Mouse (Mus musculus): ENCODE results near the gene Grin2d. TPM values are rescaled to one million over a fixed set of nuclear protein-coding genes. Genes with fewer than 3 reads are reported as not detected.

Grin2d gene
- total and polyA plus RNA-seq, 3 experiments, result 0.04 to 0.07 TPM; not detected in 1

DNA sequence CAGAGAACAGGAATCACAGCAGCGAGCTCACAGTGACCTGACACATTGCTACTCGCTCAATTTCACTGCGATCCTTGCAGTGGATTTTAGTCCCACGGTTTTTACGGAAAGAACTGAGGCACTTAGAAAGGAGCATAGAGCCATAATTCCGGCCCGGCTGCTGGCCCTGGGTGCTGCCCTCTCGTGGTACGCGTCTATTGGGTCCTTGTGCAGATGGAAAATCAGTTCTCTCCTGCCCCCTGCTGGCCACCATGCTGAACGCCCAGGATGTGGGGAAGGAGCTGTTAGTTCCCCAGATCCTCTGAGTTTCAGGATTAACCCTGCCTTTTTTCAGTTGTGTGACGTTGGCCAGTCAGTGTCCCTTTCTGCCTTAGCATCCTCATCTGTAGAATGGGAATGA is 76.8 kb downstream of the Grin2d start (continued):
- TF ChIP-seq GABPA (IDR thresholded peaks at IDR 0.05; ENCODE audit: insufficient replicate concordance, low read depth, low read length) (no peak), NELFE (IDR thresholded peaks at IDR 0.05; ENCODE audit: low read depth, low read length) (peak; percentile 93; the same call in 1 of the 2 replicates), CHD2 (IDR thresholded peaks at IDR 0.05; ENCODE audit: low read length) (no peak), TCF12 (IDR thresholded peaks at IDR 0.05; ENCODE audit: low read depth, low read length) (0 out of 2 replicates have a peak, but pooled peaks have one; percentile 45), CHD1 (IDR thresholded peaks at IDR 0.05; ENCODE audit: low read depth, low read length) (no peak), USF1 (IDR thresholded peaks at IDR 0.05; ENCODE audit: low read depth, low read length) (no peak), ETS1 (conservative IDR thresholded peaks at IDR 0.05; ENCODE audit: low read depth, low read length) (no peak), POLR2AphosphoS2 (IDR thresholded peaks at IDR 0.05; ENCODE audit: low read depth, low read length) (no peak), MYC (IDR thresholded peaks at IDR 0.05; ENCODE audit: low read depth, low read length) (0 out of 2 replicates have a peak, but pooled peaks have one; percentile 57), RAD21 (IDR thresholded peaks at IDR 0.05; ENCODE audit: low read depth, low read length) (peak; percentile 93), RCOR1 (conservative IDR thresholded peaks at IDR 0.05; ENCODE audit: low read depth, low read length) (0 out of 2 replicates have a peak, but pooled peaks have one; percentile 35), TBP (conservative IDR thresholded peaks at IDR 0.05; ENCODE audit: low read depth, low read length) (no peak), MAX (IDR thresholded peaks at IDR 0.05; ENCODE audit: low read length) (no peak; the same call in 1 of the 2 replicates), MEF2A (IDR thresholded peaks at IDR 0.05; ENCODE audit: borderline replicate concordance, low read depth, low read length) (peak; percentile 66; the same call in 1 of the 2 replicates), MXI1 (IDR thresholded peaks at IDR 0.05; ENCODE audit: low read depth, low read length) (0 out of 2 replicates have a peak, but pooled peaks have one; percentile 21), ELF1 (IDR thresholded peaks at IDR 0.05; ENCODE audit: low read depth, low read length) (no peak; the same call in 1 of the 2 replicates), SIN3A (IDR thresholded peaks at IDR 0.05; ENCODE audit: low read length) (peak; percentile 86), BHLHE40 (IDR thresholded peaks at IDR 0.05; ENCODE audit: low read depth, low read length) (peak; percentile 47), USF2 (conservative IDR thresholded peaks at IDR 0.05; ENCODE audit: low read depth, low read length) (no peak)

GRCm38 (mm10) chr7:45800546-45801204 is 77.5 kb downstream of the Grin2d start:
- H3K9ac ChIP-seq (ENCODE audit: insufficient read depth, low read depth), result peak overlapping the region; percentile 23; the same call in 1 of the 2 replicates

More at GRCm38 (mm10) chr7:45800546-45801204, 77.5 kb downstream of the Grin2d start:
- Histone ChIP-seq H3K4me2 (ENCODE audit: insufficient read depth, low read depth, poor library complexity, severe bottlenecking) (peak overlapping the region; percentile 90), H3K9me3 (replicated peaks; ENCODE audit: low read length) (no peaks in the 10 kb centered on the region), H3K36me3 (replicated peaks in 1 of 2; ENCODE audit: control insufficient read depth in 1 of 2, insufficient read depth in 1 of 2, low read length in 1 of 2) (no peaks in the 10 kb centered on the region), H3K4me1 (ENCODE audit: control insufficient read depth in 1 of 2, insufficient read depth in 2 of 2) (peaks cover 5 to 9% of the 10 kb centered on the region in 2 experiments), H3K27ac (ENCODE audit: insufficient read depth, low read depth) (no peak overlapping the region), H3K4me3 (replicated peaks in 1 of 3; ENCODE audit: low read depth in 2 of 3, low read length in 2 of 3, poor library complexity in 1 of 3) (peak overlapping the region; percentile 21 to 43 (median 42)), H3K27me3 (replicated peaks) (peaks cover 13% of the 10 kb centered on the region), H3K79me2 (replicated peaks; ENCODE audit: control insufficient read depth, extremely low read depth, insufficient read depth, poor library complexity, severe bottlenecking) (no peaks in the 10 kb centered on the region)
- peak; percentile 67 for DNase-seq (ENCODE audit: extremely low read depth)
- dilution Hi-C loops (cut with MboI; ENCODE audit: extremely low pct_ligation_motif_present, extremely low pct_unique_long_range_greater_than_20kb, low sequenced_read_pairs), result no loop called here
- in situ Hi-C loops (cut with MboI; ENCODE audit: low pct_ligation_motif_present, low pct_unique_long_range_greater_than_20kb, low sequenced_read_pairs), result loop anchor here (5.0 kb wide), 1 partner anchor 58 kb away; no protein-coding TSS in a partner anchor
- TF ChIP-seq JUND (conservative IDR thresholded peaks at IDR 0.05; ENCODE audit: low read depth, low read length) (no peak), USF2 (conservative IDR thresholded peaks at IDR 0.05; ENCODE audit: low read depth, low read length) (no peak), ZNF384 (IDR thresholded peaks at IDR 0.05; ENCODE audit: low read depth, low read length) (no peak), SIN3A (IDR thresholded peaks at IDR 0.05; ENCODE audit: low read length) (no peak), SMC3 (IDR thresholded peaks at IDR 0.05; ENCODE audit: low read depth, low read length) (no peak), ZMIZ1 (IDR thresholded peaks at IDR 0.05; ENCODE audit: low read depth, low read length) (no peak), BHLHE40 (IDR thresholded peaks at IDR 0.05; ENCODE audit: low read depth, low read length) (no peak), MEF2A (IDR thresholded peaks at IDR 0.05; ENCODE audit: borderline replicate concordance, low read depth, low read length) (no peak), ZC3H11A (IDR thresholded peaks at IDR 0.05; ENCODE audit: low read depth, low read length) (no peak), MAX (IDR thresholded peaks at IDR 0.05; ENCODE audit: low read length) (no peak), EP300 (IDR thresholded peaks at IDR 0.05; ENCODE audit: low read length) (no peak), ELF1 (IDR thresholded peaks at IDR 0.05; ENCODE audit: low read depth, low read length) (no peak), NRF1 (IDR thresholded peaks at IDR 0.05; ENCODE audit: low read depth, low read length) (no peak), NELFE (IDR thresholded peaks at IDR 0.05; ENCODE audit: low read depth, low read length) (no peak), HCFC1 (IDR thresholded peaks at IDR 0.05; ENCODE audit: low read depth, low read length) (no peak)

Data from CH12.LX (cell line).